Comparison of ENCODE assay signal across 25 mouse cellular contexts in the genomic region with DNA sequence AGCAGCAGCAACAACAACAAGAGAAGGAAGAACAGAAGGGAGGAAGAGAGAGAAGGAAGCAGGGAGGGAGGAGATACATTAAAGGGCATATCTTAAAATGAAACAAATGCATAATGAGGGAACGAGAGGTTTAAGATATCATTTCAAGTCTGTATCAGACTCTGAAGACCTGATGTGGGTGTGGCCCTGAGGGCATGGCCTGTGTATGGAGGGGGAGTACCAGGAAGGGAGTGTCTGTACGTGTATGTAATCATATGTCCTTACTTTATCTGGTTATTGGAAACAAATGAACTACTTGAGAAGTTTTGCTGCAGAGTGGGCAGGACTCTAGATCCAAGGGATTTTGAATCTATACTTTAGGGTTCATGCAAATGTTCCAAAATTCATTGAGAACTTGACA.
"Had no signal": no experiment of that assay in that cellular context is flagged by ENCODE, and none has a peak within 500 bp of the region (broad histone marks: within the 10 kb centered on the region; RNA-seq: fewer than 3 reads in every experiment).

No protein-coding gene starts in this region.

- ATAC-seq: hindbrain, postnatal 0 days; intestine, postnatal 0 days had no signal

- DNase-seq: gastrocnemius, postnatal 14 days; gastrocnemius, postnatal 36 days; heart, adult 11 months; heart, adult 2 months; heart, postnatal 14 days; heart, postnatal 36 days; kidney, adult 18-20 months; kidney, adult 9 months; kidney, postnatal 14 days; kidney, postnatal 36 days; layer of hippocampus, adult 9-11 months; layer of hippocampus, postnatal 36 days; left cerebral cortex, postnatal 4 days; liver, embryonic 13.5 days had no signal

- H3K9me3 ChIP-seq: heart, embryonic 13.5 days; heart, embryonic 15.5 days; hindbrain, embryonic 13.5 days; hindbrain, embryonic 15.5 days; kidney, embryonic 15.5 days; limb, embryonic 13.5 days; limb, embryonic 15.5 days; liver, embryonic 13.5 days had no signal

- H3K36me3 ChIP-seq: heart, embryonic 13.5 days; heart, embryonic 15.5 days; hindbrain, embryonic 13.5 days; hindbrain, embryonic 15.5 days; kidney, embryonic 15.5 days; limb, embryonic 13.5 days; limb, embryonic 15.5 days; liver, embryonic 13.5 days had no signal

- H3K27ac ChIP-seq: heart, adult 2 months; heart, embryonic 13.5 days; heart, embryonic 15.5 days; hindbrain, embryonic 13.5 days; hindbrain, embryonic 15.5 days; hindbrain, postnatal 0 days; kidney, embryonic 15.5 days; kidney, postnatal 0 days; limb, embryonic 13.5 days; limb, embryonic 15.5 days; liver, embryonic 13.5 days had no signal

- H3K4me3 ChIP-seq: heart, adult 2 months; heart, embryonic 13.5 days; heart, embryonic 15.5 days; hindbrain, embryonic 13.5 days; hindbrain, embryonic 15.5 days; kidney, embryonic 15.5 days; limb, embryonic 13.5 days; limb, embryonic 15.5 days; liver, embryonic 13.5 days had no signal

- H3K4me1 ChIP-seq: heart, embryonic 15.5 days; liver, embryonic 13.5 days had no signal

- H3K27me3 ChIP-seq: heart, embryonic 15.5 days; hindbrain, embryonic 15.5 days; limb, embryonic 13.5 days; limb, embryonic 15.5 days; liver, embryonic 13.5 days had no signal

- H3K4me2 ChIP-seq: heart, embryonic 11.5 days; heart, embryonic 13.5 days; heart, embryonic 15.5 days; hindbrain, embryonic 13.5 days; hindbrain, embryonic 15.5 days; kidney, embryonic 15.5 days; limb, embryonic 13.5 days; limb, embryonic 15.5 days; liver, embryonic 13.5 days had no signal

- H3K9ac ChIP-seq: heart, embryonic 13.5 days; heart, embryonic 15.5 days; hindbrain, embryonic 13.5 days; hindbrain, embryonic 15.5 days; kidney, embryonic 15.5 days; limb, embryonic 13.5 days; limb, embryonic 15.5 days; liver, embryonic 13.5 days had no signal
